Mouse (Mus musculus) c-Kit-negative CD71-positive TER-119-positive erythroid progenitor cells, embryonic 14.5 days (primary cell): ENCODE results near the gene Plpp3.

Experiments used
- DNase-seq: peaks from one replicate; pipeline ENCODE4 v3.0.0-alpha.2; 2013; ENCODE audit warnings: low read depth, low spot score

Plpp3 gene

GRCm38 (mm10) chr4:105187873-105188272, 30.7 kb downstream of the Plpp3 start:
- no peak for DNase-seq

- DNase-seq, result no peak
Observed at GRCm38 (mm10) chr4:105188801-105189200, 31.7 kb downstream of the Plpp3 start.

GRCm38 (mm10) chr4:105190826-105191225, 33.7 kb downstream of the Plpp3 start:
- DNase-seq, result no peak

- no peak for DNase-seq
Observed at GRCm38 (mm10) chr4:105191550-105191949, 34.4 kb downstream of the Plpp3 start.

- DNase-seq, result no peak
Observed at GRCm38 (mm10) chr4:105192665-105193064, 35.5 kb downstream of the Plpp3 start.

GRCm38 (mm10) chr4:105195256-105195655, 38.1 kb downstream of the Plpp3 start:
- DNase-seq, result no peak

- no peak for DNase-seq
Observed at GRCm38 (mm10) chr4:105196099-105196498, 39.0 kb downstream of the Plpp3 start.

GRCm38 (mm10) chr4:105196993-105197765, 40.0 kb downstream of the Plpp3 start:
- DNase-seq, result no peak

- DNase-seq, result no peak
Observed at GRCm38 (mm10) chr4:105198696-105199095, 41.5 kb downstream of the Plpp3 start.

- DNase-seq, result no peak
Observed at GRCm38 (mm10) chr4:105199345-105199744, 42.2 kb downstream of the Plpp3 start.

GRCm38 (mm10) chr4:105200624-105201524, 43.7 kb downstream of the Plpp3 start:
- DNase-seq, result no peak

GRCm38 (mm10) chr4:105202439-105202838, 45.3 kb downstream of the Plpp3 start:
- no peak for DNase-seq

- DNase-seq, result no peak
Observed at GRCm38 (mm10) chr4:105203303-105203761, 46.2 kb downstream of the Plpp3 start.

GRCm38 (mm10) chr4:105204071-105204470, 46.9 kb downstream of the Plpp3 start:
- DNase-seq, result no peak

- no peak for DNase-seq
Observed at GRCm38 (mm10) chr4:105205045-105205851, 48.1 kb downstream of the Plpp3 start.

- no peak for DNase-seq
Observed at GRCm38 (mm10) chr4:105206102-105206501, 49.0 kb downstream of the Plpp3 start.

GRCm38 (mm10) chr4:105206995-105207394, 49.8 kb downstream of the Plpp3 start:
- no peak for DNase-seq

- DNase-seq, result no peak
Observed at GRCm38 (mm10) chr4:105207641-105208040, 50.5 kb downstream of the Plpp3 start.

GRCm38 (mm10) chr4:105208977-105209376, 51.8 kb downstream of the Plpp3 start:
- DNase-seq, result no peak

- no peak for DNase-seq
Observed at GRCm38 (mm10) chr4:105213314-105213713, 56.2 kb downstream of the Plpp3 start.

GRCm38 (mm10) chr4:105214438-105214837, 57.3 kb downstream of the Plpp3 start:
- no peak for DNase-seq
